Mouse (Mus musculus) cerebellum, adult 8-10 months (tissue): Measurements from ENCODE around the gene Hist1h4a.
"Not testable (repeated sequence)": the region's sequence is repeated elsewhere in the genome, so short reads cannot be mapped to it uniquely, and the experiment has no call there.

Source experiments
- DNase-seq: peaks from one replicate; pipeline ENCODE4 v3.0.0; 2022

Gene Hist1h4a

GRCm38 (mm10) chr13:23760972-23761864, at the start of gene Hist1h4a:
Hist1h4a (minus strand) TSS chr13:23761230.
- peak; percentile 98 for DNase-seq

GRCm38 (mm10) chr13:23806422-23807052, 45.5 kb upstream of the Hist1h4a start, which contains the start of gene Slc17a2:
Slc17a2 (plus strand) TSS chr13:23806993.
- no peak for DNase-seq

- no peak for DNase-seq
These were observed 43.5 kb upstream of the Hist1h4a start for GRCm38 (mm10) chr13:23804532-23804931.

GRCm38 (mm10) chr13:23799405-23799804, 38.4 kb upstream of the Hist1h4a start:
- no peak for DNase-seq

- DNase-seq, result peak; percentile 17
These were observed 31.5 kb upstream of the Hist1h4a start for GRCm38 (mm10) chr13:23792520-23792919.

GRCm38 (mm10) chr13:23779025-23779424, 18.0 kb upstream of the Hist1h4a start:
- DNase-seq, result no peak

GRCm38 (mm10) chr13:23778339-23778738, 17.3 kb upstream of the Hist1h4a start:
- DNase-seq, result no peak

GRCm38 (mm10) chr13:23772561-23773313, 11.7 kb upstream of the Hist1h4a start:
- no peak for DNase-seq

GRCm38 (mm10) chr13:23769613-23770012, 8.6 kb upstream of the Hist1h4a start, which contains the start of gene Trim38:
Trim38 (plus strand) TSS chr13:23769913.
- DNase-seq, result not testable (repeated sequence)

- DNase-seq, result no peak
These were observed 7.9 kb upstream of the Hist1h4a start for GRCm38 (mm10) chr13:23768834-23769397.

GRCm38 (mm10) chr13:23766772-23767171, 5.7 kb upstream of the Hist1h4a start:
- no peak for DNase-seq

- DNase-seq, result no peak
These were observed 4.1 kb upstream of the Hist1h4a start for GRCm38 (mm10) chr13:23765172-23765513.

GRCm38 (mm10) chr13:23764324-23765171, 3.5 kb upstream of the Hist1h4a start:
- DNase-seq, result no peak

- peak; percentile 72 for DNase-seq
These were observed 2.7 kb upstream of the Hist1h4a start, which contains the start of gene Hist1h1a for GRCm38 (mm10) chr13:23763586-23764323. Hist1h1a (plus strand) TSS chr13:23763666.

- no peak for DNase-seq
These were observed 2.2 kb upstream of the Hist1h4a start for GRCm38 (mm10) chr13:23763242-23763585.

- peak; percentile 56 for DNase-seq
These were observed 1.1 kb upstream of the Hist1h4a start, which contains the start of gene Hist1h3a for GRCm38 (mm10) chr13:23761871-23762821. Hist1h3a (minus strand) TSS chr13:23762386.

- DNase-seq, result no peak
These were observed 624 bp downstream of the Hist1h4a start for GRCm38 (mm10) chr13:23760240-23760971.

GRCm38 (mm10) chr13:23759916-23760239, 1.2 kb downstream of the Hist1h4a start:
- DNase-seq, result no peak

GRCm38 (mm10) chr13:23759251-23759771, 1.7 kb downstream of the Hist1h4a start:
- DNase-seq, result no peak
